Mouse (Mus musculus) yolk sac, embryonic 10.5 days (tissue): ENCODE measurements around the gene Itm2b.

ENCODE experiments used
- DNase-seq: peaks from one replicate; pipeline ENCODE4 v3.0.0-alpha.2; 2017; ENCODE audit warnings: low spot score

Gene Itm2b

GRCm38 (mm10) chr14:73384913-73385719 is at the start of gene Itm2b:
TSS of gene Itm2b (minus strand) at chr14:73385289.
- peak; percentile 92 for DNase-seq

GRCm38 (mm10) chr14:73433487-73433886 is 48.4 kb upstream of the Itm2b start:
- no peak for DNase-seq

GRCm38 (mm10) chr14:73430571-73430970 is 45.5 kb upstream of the Itm2b start:
- no peak for DNase-seq

GRCm38 (mm10) chr14:73425571-73426041 is 40.5 kb upstream of the Itm2b start:
- DNase-seq: no peak

GRCm38 (mm10) chr14:73424961-73425360 is 39.9 kb upstream of the Itm2b start:
- DNase-seq: no peak

GRCm38 (mm10) chr14:73423542-73423941 is 38.5 kb upstream of the Itm2b start:
- DNase-seq: no peak

- no peak for DNase-seq
These were observed 37.5 kb upstream of the Itm2b start for GRCm38 (mm10) chr14:73422621-73423020.

GRCm38 (mm10) chr14:73421580-73421979 is 36.5 kb upstream of the Itm2b start:
- DNase-seq: no peak

- no peak for DNase-seq
These were observed 35.2 kb upstream of the Itm2b start for GRCm38 (mm10) chr14:73420138-73420745.

GRCm38 (mm10) chr14:73416511-73416910 is 31.4 kb upstream of the Itm2b start:
- no peak for DNase-seq

GRCm38 (mm10) chr14:73415376-73416035 is 30.4 kb upstream of the Itm2b start:
- no peak for DNase-seq

- DNase-seq: no peak
These were observed 26.6 kb upstream of the Itm2b start for GRCm38 (mm10) chr14:73411729-73412128.

- peak; percentile 58 for DNase-seq
These were observed 25.0 kb upstream of the Itm2b start for GRCm38 (mm10) chr14:73410083-73410482.

GRCm38 (mm10) chr14:73408223-73408845 is 23.2 kb upstream of the Itm2b start:
- DNase-seq: no peak

GRCm38 (mm10) chr14:73404016-73404415 is 18.9 kb upstream of the Itm2b start:
- no peak for DNase-seq

- DNase-seq: no peak
These were observed 18.3 kb upstream of the Itm2b start for GRCm38 (mm10) chr14:73403351-73403750.

GRCm38 (mm10) chr14:73402296-73403035 is 17.4 kb upstream of the Itm2b start:
- DNase-seq: no peak

GRCm38 (mm10) chr14:73401408-73401807 is 16.3 kb upstream of the Itm2b start:
- no peak for DNase-seq

- DNase-seq: peak; percentile 59
These were observed 15.0 kb upstream of the Itm2b start for GRCm38 (mm10) chr14:73399866-73400618.

- no peak for DNase-seq
These were observed 13.4 kb upstream of the Itm2b start for GRCm38 (mm10) chr14:73398367-73398996.
